Mouse (Mus musculus) cerebral cortex, adult 2 months (tissue): ENCODE results near the gene Tmem237.

Experiments used
- WGBS: fragments of 180-500 bp; shearing (Covaris S2); methylation state at CpG from one replicate; pipeline ENCODE4 v1.1.7; 2018; 5-methylcytosine and 5-hydroxymethylcytosine counted together

Gene Tmem237

DNA sequence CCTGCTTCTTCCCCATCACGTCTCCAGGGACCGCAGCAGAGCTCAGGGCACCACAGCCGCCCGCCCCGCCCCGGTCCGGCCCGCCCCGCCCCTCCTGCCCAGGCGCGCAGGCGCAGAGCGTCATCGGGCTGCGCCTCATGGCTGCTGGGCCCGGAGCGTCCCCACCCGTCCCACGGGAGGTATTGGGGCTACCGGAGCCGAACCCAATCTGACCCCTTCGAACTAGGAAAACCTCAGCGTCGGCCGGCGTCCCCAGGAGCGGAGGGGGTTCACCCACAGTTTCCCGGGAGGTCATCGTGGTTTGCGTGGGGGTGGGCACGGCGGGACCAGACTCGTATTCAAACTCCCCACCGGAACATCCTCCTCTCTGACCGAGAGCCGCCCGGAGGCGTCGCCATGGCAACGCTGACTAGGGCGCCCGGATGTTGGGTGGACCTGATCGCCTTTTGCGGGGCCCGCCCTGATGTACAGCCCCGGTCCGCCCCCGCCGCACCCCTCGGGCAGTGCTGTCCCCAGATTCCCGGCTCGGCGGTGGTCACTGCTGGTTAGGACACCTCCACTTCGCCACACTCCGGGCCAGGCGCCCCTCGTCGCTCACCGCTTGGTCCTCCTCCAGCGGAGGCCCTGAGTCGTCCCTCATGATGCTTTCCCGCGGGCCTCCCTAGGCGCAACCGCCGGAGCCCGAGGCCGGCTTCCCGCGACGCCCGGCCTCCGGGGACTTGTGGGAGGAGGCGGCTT is at the start of gene Tmem237:
Tmem237 (minus strand) TSS at position 689 of the 738 bp plus-strand sequence.
- under 1% methylated on average over 74 of the region's 74 CpGs for WGBS

DNA sequence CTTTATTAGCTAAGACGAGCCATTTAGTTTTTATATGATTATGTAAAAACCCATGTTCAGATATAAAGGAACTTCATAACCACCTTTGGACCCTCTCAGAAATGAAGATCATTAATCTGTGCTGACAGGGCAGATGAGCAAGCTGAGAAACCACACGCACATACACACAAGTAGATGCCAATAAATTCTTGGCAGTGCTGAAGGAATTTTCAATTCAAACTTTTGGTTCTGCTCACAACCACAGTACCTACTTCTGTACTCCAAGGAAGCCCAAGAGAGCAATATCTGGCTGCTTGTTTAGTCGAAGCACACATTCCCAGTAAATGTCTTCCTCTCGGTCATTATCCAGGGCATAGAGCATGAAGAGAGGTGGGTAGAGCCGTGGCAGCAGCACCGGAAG is 49.4 kb upstream of the Tmem237 start:
- WGBS = 88% methylated on average over 6 of the region's 6 CpGs

DNA sequence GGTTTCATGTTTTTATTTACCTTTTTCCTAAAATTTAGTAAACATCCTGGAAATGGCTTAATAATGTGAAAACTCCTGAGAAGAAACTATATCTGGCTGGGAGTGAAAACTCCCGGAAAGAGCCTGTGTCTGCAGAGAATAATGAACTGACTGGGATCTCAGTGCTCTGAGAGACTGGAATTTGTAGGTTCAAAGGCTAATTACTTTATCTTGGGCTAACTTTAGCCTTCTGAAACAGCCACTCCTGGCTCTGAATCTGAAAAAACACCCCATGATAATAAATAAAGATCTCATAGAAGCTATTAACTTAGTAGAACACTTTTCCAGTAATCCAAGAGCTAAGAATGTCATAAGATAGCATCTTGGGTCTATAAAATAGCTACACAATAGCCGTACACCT is 48.3 kb upstream of the Tmem237 start:
- 93% methylated on average over 2 of the region's 2 CpGs for WGBS

DNA sequence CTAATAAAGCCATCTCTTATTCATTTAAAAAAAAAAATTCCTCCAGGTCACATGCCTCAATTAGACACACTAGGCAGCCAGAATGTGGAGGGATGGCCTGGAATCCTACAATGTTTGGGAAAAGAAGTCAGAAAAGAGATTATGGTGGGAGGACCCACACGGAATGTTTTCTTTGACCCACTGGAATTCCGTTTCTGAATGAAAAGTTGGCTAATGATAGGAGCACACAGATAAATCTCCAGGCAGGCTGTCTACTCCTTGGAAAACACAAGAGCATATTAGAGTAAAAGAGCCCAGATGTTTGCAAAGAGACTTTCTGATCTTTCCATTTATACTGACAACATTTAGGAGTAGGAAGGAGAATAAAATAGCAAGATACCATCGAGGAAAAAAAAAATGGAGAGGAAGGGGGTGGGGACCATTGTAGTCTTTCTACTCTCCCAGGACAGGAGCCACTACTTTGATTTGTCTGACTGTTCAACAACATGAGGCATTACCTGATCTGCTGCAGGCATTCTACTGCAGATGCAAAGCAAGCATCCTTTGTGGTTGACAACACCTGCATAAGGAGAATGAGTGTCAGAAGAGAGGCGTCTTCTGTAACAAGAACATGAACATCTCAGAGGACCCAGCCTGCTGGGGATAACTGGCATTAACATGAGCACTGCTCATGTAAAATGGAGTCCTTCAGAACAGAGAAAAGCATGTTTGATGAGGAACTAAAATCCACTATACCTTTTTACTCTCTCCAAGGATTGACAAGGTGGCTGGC is 47.6 kb upstream of the Tmem237 start:
- WGBS = 84% methylated on average over 4 of the region's 4 CpGs

DNA sequence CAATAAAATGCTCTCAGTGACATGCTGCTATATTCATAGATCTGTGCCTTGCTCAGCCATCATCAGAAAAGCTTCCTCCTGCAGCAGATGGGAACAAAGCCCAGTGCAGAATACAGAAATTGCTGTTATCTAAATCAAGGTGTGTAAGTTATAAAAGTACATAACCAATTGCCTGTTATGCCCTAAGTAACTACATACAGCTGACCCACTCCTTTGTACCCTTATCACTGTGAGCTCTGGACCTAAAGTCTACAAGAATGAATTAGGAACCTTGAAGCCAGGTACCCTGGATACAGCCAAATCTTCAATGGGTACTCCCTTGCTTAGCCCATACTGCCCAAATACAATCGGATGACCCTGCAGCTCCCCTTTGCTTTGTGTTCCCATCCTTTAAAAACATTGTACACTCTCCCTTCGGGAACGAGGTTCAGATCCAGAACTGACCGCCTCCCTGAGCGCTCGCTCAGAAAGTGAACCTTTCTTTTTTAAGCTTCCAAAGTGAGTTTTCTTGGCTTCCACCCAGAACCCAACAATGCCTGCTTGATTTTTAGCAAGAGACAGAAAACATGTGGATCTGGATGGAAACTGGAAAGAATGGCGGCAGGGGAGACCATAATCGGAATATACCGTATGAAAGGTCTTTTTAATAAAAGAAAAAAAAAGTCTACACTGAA is 46.2 kb upstream of the Tmem237 start:
- WGBS = 77% methylated on average over 9 of the region's 9 CpGs

DNA sequence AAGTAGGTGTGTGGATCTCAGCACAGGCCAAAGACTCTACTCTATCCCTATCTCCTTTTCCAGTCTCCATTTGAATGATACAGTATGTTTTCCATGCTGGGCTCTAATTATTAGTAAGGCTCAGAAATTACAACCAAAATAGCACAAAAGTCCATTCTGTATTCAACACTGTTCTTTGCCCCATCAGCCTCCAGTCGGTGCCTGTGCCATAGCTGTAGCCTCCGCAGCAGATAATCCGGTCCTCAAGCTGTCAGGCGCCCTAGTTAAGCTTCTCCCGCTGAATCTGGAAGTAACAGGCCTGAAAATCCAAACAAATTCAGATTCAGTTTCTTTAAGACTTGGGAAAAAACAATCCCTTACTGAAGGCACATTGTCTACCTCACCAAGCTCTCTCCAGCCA is 43.7 kb upstream of the Tmem237 start:
- 46% methylated on average over 5 of the region's 5 CpGs for WGBS

DNA sequence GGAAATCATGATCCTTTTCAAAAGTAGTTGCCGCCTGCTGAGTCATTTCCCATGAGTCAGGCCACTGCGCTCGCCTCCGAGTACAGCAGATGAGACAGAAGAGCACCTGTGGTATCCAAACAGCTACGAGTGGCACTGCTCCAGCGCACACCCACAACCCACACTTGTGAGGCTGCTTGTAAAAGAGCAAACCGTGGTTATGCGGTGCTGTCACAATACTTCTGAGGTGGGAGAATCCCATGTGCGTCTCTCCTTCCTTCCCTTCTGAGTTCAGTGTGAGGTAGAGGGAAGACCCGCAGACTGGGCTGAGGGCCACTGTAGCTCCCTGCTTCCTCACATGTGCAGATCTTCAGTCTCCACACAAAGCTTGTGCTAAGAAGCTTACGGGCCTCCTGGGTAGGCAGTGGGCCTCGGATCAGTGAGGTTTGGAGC is 42.8 kb upstream of the Tmem237 start, which contains the start of gene Mpp4:
Mpp4 (minus strand) TSS at position 360 of the 432 bp plus-strand sequence.
- WGBS = 37% methylated on average over 12 of the region's 12 CpGs

DNA sequence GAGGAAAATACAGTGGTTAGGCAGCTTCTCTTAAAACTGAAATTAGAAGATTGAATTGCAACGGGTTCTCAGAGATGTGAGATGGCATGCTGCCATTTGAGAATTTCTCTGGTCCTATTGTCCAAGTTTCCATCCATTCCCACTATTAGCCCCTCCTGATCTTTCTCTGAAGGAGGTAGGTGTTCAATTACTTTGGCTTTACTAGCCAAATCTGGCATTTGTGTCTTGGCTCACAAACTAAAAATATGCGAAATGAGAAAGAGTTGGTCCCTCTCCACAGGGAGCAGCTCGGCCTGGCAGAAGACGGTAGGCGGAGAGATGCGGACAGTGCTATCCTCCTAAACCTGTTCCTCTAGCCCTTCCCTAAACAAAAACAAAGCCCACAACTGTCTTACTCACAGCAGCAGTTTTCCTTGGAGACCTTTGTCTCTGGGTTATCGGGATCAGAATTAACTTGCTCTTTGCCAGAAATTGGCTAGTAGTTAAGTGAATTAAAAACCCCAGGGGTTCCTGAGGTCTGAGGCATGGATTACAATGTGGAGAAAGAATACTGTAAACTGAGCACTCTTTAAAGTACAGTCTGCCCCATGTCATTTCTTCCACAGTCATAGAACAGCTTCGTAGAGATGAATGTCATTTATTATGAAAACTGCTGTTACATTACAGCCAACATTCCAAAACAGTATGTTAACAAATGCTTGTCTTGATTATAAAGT is 42.3 kb upstream of the Tmem237 start:
- WGBS = 56% methylated on average over 8 of the region's 8 CpGs

DNA sequence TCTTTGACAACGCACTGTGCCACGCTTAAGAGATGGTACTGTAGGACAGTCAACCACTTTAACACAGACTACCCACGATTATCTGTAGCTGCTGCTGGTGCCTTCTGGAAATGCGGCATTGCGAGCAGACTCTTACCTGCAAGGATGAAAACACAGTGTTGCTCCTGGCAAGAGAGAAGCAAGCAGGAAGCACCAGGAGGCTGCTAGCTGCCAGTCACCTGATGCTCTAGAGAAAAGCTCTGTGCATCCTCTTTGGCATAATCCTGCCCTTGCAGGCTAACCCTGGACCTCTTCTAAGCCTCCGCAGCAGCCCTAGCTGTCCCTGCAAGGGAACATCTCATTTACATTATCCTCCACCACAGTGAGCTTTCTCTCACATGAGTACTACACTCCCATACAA is 41.2 kb upstream of the Tmem237 start:
- 92% methylated on average over 6 of the region's 6 CpGs for WGBS

DNA sequence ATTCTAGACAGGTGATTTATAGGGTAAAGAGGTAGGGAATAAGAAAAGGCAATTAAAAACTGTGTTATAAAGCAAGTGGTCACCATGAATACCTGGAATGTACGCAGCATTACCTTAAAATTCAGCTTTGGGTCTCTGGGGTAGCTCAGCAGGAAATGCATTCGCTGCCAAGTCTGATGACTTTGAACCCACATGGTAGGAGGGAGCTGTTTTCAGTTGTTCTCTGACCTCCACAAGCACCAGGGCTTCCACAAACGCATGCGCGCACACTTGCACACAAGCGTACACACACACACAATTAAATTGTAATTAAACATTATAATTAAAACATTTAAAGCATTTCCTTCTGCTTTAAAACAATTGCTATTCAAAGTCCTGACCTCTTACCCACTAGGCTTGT is 40.7 kb upstream of the Tmem237 start:
- 79% methylated on average over 6 of the region's 6 CpGs for WGBS

DNA sequence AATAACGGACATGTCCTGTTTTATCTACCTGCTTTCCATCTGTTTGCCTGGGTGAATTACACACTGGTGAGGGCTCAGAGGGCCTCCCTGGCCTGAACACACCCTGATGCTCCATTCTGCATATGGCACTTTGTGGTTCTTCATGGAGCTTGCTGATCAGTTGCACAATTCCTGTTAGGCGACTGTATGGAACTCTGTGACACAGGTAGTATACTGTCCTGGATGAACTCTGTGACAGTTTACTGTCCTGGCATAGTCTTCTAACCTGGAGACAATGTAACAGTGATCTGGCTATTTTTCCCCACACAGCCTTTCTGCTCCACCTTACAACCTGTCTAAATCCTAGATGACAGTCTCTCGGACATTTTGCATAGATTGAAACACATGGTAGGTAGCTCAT is 38.9 kb upstream of the Tmem237 start:
- 94% methylated on average over 3 of the region's 3 CpGs for WGBS

DNA sequence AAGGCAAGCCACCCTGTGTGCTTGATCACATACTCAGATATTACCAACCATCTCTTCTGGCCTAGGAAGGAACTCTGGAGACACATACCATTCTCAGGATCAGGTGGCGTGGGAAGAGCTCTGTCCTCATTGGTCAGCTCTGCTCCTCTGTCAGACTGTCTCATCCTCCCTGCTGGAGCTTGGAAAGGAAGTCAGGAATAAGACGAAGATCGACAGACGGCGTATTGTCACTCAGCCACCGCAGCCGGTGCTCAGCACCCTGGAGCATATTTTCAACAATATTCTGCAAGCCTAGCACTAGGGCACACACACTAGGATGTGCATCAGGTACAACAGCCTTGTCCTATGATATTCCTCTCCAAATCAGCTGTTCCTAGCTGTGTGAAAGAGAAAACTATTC is 38.3 kb upstream of the Tmem237 start:
- WGBS = 86% methylated on average over 7 of the region's 7 CpGs

DNA sequence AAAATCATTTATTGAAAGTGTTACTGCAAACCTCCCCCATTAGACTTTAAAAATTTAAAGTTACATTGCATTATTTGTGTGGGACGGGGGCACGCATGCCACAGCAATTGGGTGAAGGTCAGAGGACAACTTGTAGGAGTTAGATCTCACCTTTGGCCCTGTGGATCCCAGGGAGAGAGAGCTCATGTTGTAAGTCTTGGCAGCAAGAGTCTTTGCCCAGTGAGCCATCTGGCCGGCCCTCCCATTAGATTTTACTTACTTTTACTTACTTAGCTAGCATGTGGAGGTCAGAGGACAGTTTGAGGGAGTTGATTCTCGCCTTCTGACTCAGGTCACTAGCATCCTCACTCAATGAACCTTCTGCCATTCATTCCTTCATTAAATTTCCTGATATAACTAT is 37.6 kb upstream of the Tmem237 start:
- WGBS = 90% methylated on average over 4 of the region's 4 CpGs

DNA sequence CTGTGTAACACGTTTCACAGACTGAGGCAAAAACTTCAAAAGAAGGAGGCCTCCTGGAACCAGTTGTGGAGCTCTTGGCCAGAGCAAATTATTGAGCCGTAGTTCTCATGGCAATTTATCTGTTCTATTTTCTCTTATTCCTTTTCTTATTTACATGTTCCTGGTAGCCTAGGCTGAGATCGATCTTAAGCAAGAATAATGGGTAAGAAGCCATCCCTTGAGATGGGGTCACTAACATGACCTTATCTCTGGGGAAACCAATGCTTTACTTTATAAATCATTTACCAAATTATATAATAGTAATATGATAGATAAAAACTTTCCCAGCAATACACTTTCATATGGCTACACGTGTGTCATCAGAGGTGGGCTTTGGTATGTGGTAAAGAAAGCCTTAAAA is 32.1 kb upstream of the Tmem237 start:
- 70% methylated on average over 4 of the region's 4 CpGs for WGBS

DNA sequence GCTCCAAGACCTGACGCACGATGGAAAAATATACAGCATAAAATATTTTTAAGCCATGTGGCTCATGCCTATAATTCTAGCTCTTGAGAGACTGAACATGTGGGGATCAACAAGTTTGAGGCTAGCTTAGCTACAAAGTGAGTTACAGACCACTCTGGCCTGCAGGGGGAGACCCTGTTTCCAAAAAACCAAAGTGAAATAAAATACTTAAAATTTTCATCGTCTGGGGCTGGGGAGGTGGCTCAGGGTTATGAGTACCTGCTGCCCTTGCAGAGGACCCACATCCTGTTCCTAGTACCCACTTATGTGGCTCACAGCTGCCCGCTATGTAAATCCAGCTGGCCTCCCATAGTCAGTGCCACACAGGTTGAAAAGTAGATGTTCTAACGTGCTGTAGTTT is 30.3 kb upstream of the Tmem237 start:
- 84% methylated on average over 5 of the region's 5 CpGs for WGBS

DNA sequence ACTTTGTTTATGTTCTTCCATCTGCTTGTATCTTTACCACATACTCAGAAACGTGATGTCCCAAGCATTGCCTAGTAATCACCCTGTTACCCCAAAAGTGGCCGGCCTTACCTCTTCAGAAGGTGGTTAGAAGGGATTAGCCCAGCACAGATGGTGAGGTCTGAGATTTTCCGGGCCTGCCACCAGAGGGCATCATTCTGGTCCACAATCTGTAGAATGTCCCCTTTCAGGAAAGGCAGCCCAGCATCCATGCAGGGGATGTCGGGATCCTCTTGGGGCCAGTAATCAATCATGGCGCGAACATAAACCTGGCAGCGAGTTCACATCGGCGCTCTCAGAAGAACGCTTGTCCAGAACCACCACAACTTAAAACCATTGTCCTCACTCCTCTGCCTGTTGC is 24.3 kb upstream of the Tmem237 start:
- 80% methylated on average over 10 of the region's 10 CpGs for WGBS

DNA sequence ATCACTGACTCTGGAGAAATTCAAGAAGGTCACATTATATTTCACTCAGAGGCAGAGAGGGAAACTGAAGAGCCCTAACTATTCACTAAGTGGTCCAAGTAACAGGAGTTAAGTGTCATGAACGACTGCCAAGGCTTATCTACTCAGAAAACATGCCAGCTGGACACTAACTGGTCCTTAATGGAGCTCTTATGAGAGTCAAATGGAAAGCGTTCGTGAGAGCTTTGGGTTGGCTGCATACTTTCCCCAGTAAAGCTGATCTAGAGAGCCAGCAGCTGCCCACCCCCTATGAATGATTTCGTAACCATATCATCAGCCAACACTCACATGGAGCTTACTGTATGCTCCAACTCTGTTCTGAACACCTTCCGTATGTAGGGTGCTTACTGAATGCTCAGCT is 14.2 kb upstream of the Tmem237 start:
- 70% methylated on average over 5 of the region's 5 CpGs for WGBS

DNA sequence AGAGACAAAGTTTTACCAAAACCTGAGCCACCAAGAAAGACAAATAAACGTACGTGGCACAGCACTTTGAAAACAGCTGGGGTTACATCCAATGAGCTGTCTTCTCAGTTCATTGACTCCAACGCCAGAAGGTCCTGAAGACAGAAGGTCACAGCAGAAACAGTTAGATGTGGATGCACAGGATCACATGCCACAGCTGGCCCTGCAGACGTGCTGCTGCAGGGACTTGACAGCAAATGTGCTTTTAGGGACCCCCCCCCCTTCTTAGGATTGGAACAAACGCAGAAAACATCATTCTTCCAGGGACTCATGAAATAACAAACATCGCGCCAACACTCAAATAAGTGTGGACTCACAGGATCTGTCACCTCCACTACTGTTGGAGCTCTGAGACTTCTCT is 8.7 kb upstream of the Tmem237 start:
- 85% methylated on average over 7 of the region's 7 CpGs for WGBS

DNA sequence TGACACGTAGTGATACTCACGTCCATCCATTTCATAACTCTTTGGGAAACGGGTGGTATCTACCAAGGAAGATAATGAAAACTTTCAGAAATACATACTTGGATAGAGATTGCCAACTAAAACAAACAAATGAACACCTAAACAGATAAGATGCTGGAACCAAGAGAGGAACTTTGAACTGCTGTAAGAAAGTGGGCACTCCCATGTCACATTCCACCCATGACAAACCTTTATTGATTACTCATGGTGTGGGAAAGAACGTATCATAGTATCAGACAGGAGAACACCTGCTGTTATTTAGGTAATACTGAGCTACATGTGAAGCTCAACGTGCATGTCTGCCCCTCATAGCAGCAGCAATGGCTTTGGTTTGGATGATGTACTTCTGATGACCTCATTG is 5.3 kb upstream of the Tmem237 start:
- 78% methylated on average over 5 of the region's 5 CpGs for WGBS

DNA sequence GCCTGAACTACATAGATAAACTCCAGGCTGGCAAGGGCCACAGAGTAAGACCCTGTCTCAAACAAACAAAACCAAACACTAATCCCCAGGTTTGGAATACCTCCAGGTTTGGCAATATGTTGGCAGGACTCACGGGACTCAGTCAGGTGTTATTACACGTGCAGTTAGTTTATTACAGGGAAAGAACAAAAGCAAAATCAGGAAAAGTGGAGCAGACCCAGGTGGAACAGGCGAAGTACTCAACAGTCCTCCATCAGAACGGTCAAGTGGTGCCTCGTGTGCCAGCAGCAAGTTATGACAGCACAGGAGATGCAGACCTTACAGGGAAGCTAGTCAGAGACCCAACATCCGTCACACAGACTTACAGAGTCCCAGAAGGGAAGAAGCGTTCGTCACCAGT is 9.7 kb downstream of the Tmem237 start:
- WGBS = 75% methylated on average over 8 of the region's 8 CpGs

DNA sequence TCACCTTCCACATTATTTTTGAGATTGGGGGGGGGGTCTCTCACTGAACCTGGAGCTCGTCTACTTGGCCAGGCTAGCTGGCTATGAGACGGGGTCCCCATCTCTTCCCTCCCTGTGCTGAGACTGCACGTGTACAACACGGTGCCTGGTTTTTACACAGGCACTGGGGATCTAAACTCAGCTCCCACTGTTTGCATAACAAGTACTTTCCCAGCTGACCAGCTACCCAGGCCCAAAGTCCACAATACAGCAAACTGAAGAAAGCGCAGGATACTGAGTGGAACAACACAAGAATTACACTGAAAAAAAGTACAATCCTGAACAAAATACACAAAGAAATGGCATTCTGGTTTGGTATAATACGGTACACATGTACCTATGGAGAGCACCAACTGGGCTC is 18.1 kb downstream of the Tmem237 start:
- 88% methylated on average over 6 of the region's 6 CpGs for WGBS

DNA sequence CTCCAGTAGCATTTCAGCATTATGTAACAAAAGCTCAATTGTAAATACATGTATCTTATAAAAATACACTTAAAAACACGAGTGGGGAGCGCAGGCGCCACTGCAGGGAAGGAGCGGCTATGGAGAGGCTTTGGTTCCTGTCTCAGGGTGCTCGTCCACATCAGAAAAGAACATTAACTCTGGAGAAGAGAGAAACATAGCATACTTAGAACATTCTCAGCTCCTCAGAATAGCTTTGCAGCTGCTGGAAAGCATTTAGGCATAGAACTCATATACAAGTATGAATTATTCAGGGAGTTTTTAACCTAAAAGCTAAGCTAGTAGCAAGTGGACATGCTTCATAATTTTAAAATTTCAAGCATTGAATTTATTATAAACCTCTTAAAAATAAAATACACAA is 19.2 kb downstream of the Tmem237 start:
- WGBS = 64% methylated on average over 5 of the region's 5 CpGs
